Mouse (Mus musculus) inflammation-experienced regulatory T-cells, adult 6 months (primary cell): ENCODE measurements around the gene Olfr433. TPM values are rescaled to one million over a fixed set of nuclear protein-coding genes. Genes with fewer than 3 reads are reported as not detected.
"Not testable (repeated sequence)": the region's sequence is repeated elsewhere in the genome, so short reads cannot be mapped to it uniquely, and the experiment has no call there.

Source experiments
- ATAC-seq: one replicate; pipeline ENCODE4 v1.8.0; 2017
- polyA plus RNA-seq, 3 experiments: library from polyadenylated mRNA; unstranded; fragments of 100-300 nt; shearing (Covaris generic); gene quantifications; one replicate each; pipeline ENCODE4 v1.2.1; 2017

Olfr433 gene
- not detected for polyA plus RNA-seq

DNA sequence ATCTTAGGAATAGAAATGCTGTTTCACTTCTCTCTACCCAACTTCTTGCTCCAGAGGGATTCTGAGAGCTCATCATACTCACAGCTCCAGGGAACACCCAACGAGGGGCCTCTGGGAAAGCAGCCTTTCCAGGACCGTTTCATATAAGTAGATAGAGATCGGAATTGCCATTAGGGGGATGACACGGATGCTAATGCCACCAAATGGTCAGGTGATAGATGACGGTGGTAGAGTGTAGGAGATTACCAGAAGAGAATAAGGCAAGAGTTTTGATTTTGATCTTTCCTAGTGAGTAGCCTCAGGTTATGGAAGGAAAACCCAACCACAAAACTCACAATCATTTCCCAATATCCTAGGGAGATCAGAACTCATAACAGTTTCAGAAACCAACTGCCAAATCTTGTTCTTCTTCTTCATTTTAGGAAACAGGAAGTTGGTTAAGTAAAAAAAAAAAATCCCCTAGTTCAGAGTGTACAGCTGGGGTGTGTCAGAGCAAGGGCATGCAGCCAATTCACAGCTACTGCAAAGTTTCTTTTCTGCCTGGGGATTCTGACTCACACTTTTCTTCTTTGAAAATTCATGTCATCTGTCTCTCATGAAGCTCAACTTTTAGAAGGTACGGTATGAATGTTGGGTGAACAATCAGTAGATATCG, at the start of gene Olfr433:
TSS of gene Olfr433 (plus strand) at position 183 of the 655 bp plus-strand sequence.
- peak; percentile 97 for ATAC-seq

DNA sequence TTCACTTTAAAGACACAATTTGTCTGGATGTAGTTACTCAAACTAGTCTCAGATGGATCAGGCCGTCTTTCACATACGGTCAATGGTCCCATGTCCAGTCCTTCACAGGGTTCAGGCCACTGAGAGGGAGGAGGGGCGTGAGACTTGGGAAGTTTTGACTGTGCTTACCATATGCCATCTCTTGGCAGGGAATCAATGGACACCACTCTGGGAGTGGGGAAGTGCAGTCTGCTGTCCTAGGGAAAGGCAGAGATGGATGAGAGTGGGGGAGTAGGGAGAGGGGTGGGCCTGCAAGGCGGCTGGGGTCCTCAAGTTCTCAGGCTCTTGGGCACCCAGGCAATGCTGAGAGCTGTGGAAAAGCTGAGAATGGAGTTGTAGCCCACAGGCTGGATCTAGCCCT, 45.5 kb upstream of the Olfr433 start:
- no peak for ATAC-seq

- ATAC-seq = not testable (repeated sequence)
Measured at GRCm38 (mm10) chr1:174004352-174005109, 36.0 kb upstream of the Olfr433 start.

- ATAC-seq = not testable (repeated sequence)
Measured at GRCm38 (mm10) chr1:174007050-174007449, 33.5 kb upstream of the Olfr433 start.

- no peak for ATAC-seq
Measured at GRCm38 (mm10) chr1:174031698-174032097, 8.8 kb upstream of the Olfr433 start, which contains the start of gene Ifi205. Gene Ifi205 (minus strand): TSS chr1:174031810.

GRCm38 (mm10) chr1:174035841-174036240, 4.7 kb upstream of the Olfr433 start:
- ATAC-seq = no peak

DNA sequence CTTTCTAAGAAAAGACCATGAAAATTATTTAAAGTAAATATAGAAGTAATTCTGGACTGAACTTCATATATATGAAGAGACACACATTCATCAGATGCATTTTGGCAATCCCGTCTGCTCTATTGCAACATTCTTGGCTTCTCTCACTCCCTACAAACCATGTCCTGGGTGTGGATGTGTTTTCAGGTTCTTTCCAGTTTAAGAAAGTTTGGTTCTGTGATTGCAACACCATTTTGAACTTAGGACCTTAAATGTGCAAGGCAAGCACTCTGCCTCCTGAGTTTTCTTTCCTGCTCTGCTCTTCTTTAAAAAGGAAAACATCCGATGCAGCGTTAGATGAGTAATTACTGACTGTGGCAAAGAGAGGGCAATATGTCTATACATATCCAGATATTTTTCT, 2.0 kb upstream of the Olfr433 start:
- no peak for ATAC-seq

GRCm38 (mm10) chr1:174042091-174042884, 1.8 kb downstream of the Olfr433 start:
- not testable (repeated sequence) for ATAC-seq

DNA sequence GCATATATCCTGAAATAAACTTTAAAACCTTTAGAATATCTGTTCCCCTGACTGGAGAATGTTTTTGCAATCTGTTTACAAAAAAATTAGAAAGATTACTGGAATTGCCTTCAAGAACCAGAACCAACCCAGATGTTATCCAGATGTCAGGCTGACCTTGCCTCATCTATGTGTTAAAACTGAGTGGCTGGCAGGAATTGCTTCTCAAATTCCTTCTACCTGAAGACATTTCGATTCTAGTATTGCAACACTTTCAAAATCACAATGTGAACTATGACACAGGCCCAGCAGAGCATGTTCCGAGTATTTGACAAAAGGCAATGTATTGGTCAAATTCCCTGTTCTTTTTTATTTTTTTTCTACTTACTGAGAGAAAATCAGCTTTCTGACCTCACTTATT, 3.9 kb downstream of the Olfr433 start:
- ATAC-seq = no peak

DNA sequence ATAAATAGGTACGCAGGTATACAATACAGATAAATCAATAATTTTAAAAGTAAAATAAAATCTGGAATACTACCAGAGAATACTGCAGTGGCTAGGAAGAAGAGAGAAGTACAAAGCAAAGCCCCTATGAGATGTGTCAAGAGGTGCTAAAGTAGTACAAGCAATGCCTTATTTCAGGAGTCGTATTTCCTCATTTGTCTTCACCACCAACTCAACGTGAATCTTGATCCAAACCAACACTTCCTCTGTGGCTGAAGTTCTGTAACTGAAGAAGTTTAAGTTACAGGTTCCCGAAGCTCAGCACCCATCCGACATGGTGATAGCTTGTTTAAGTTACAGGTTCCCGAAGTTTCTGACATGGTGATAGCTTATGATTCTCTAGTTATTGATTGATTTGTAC, 7.7 kb downstream of the Olfr433 start:
- not testable (repeated sequence) for ATAC-seq

DNA sequence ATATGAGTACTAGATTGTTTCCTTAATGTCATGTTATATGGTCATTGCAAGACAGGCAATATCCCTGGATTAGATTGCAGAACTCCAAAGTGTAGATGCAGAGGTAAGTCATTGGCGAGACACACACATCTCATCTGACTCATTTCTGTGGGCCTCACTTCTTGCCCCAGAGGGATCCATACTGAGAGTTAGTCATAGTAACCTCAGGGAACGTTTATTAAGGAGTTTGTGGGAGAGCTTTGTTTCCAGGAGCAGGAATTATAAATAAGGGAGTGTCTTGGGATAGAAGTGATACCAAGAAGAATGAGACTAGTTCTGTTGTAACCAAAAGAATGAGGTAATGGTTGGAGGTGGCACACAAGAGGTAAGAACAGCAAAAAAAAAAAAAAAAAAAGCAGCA, 8.4 kb downstream of the Olfr433 start, which contains the start of gene Olfr432:
TSS of gene Olfr432 (plus strand) at position 313 of the 400 bp plus-strand sequence.
- ATAC-seq = no peak

- not testable (repeated sequence) for ATAC-seq
Measured at GRCm38 (mm10) chr1:174049357-174049756, 8.9 kb downstream of the Olfr433 start.

- no peak for ATAC-seq
Measured at GRCm38 (mm10) chr1:174050532-174050931, 10.0 kb downstream of the Olfr433 start.

GRCm38 (mm10) chr1:174051515-174051914, 11.0 kb downstream of the Olfr433 start:
- ATAC-seq = no peak

DNA sequence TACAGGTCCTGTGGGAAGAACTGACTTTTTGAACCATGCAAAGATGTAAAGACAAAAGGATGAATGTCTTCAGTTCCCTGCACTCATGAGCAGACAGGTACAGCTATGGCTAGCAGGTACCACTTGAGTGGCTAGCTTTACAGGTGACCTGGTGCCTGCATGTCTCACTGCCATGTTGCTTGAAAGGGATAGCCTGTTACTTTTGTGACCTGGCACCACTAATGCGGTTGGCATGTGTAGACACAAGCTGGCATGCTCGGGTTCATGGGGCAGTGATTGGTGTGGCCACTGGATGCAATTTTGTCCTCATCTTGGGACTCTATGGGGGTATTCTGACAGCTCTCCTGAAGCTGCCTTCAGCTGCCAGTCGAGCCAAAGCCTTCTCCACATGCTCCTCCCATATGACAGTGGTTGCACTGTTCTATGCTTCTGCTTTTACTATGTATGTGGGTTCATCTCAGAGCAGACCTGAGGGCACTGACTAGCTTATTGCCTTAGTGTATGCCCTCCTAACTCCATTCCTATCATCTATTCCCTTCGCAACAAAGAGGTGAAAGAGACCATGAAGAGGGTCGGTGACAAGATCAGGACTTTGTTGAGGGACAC, 11.5 kb downstream of the Olfr433 start:
- ATAC-seq = no peak

GRCm38 (mm10) chr1:174052981-174053380, 12.5 kb downstream of the Olfr433 start:
- no peak for ATAC-seq

DNA sequence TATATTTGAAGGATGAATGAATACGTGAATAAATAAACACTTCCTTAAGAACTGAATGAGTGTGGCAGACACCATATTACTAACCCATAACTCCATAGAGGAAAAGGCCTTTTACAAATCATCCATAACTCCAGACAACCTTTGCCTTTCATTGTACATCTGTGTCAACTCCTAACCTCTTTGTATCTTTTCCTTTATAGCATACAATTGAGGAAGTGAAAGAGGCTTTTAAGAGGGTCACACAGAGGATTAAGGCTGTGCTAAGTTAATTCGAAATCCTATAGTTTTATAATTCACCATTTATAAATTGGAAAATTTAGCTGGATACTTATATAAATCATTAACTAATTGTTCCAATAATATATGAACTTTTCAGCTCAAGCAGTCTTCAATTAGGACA, 14.7 kb downstream of the Olfr433 start:
- no peak for ATAC-seq

DNA sequence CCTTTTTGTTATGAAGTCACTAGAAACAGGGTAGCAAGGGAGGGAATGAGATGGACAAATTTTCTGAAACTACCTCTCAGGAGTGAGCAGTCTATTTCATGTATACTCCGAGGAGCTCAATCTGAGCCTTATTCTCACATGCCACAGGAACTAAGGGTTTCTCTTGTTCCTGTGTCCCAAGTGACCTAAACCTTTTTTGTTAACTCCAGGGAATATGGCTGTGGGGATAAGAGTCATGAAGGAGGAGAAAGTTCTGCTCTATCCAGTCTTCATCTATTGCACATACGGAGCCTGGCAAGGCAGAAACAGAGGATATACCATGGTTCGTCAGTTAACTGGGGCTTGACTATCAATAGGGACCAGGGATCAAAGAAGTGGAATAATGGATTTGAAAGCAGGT, 25.8 kb downstream of the Olfr433 start, which contains the start of gene Olfr430:
TSS of gene Olfr430 (plus strand) at position 301 of the 400 bp plus-strand sequence.
- no peak for ATAC-seq

- ATAC-seq = no peak
Measured at GRCm38 (mm10) chr1:174084031-174084430, 43.5 kb downstream of the Olfr433 start, which contains the start of gene Olfr429. Gene Olfr429 (plus strand): TSS chr1:174084331.
